Comparison of ENCODE assay signal across 13 mouse cellular contexts in the genomic region with DNA sequence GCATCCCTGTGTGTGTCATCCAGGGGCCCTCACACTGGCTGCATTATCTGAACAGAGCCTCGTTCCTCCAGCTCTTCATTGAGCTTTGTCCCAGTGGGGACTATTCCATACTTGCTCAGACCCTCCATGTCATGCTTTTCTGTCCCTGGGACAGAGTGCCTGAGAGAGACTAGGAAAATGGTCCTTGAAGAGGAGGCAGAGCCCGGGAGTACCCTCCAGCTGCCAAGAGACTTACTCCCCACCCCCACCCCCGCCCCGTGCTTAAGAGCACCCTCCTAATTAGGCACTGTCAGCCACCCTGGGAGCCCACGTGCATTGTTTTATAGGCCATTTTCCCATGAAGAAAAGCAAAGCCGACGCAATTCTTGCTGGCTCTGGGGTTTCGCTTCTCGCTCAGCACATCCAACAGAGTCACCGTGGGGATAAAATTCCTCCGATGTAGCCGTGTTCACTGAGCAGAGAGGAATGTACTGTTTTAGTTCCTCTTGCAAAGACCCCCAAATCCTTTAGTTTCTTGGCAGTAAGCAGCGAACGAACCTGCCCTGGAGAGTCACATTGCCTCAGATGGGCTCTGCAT.
DNase-seq lines count a peak whose midpoint lies in the region; ATAC-seq and TF ChIP-seq lines count a peak whose summit lies in the region.
"Had no signal": no experiment of that assay in that cellular context is flagged by ENCODE, and none has a peak within 500 bp of the region (broad histone marks: within the 10 kb centered on the region; RNA-seq: fewer than 3 reads in every experiment).

No protein-coding gene starts in this region.

- H3K36me3 ChIP-seq in midbrain, embryonic 10.5 days = no peaks in the 10 kb centered on the region
- H3K36me3 ChIP-seq in midbrain, postnatal 0 days (ENCODE audit: insufficient read depth, low read length) = no peaks in the 10 kb centered on the region
- H3K36me3 ChIP-seq in forebrain, embryonic 14.5 days (ENCODE audit: control insufficient read depth, insufficient read depth, low read length) = no peaks in the 10 kb centered on the region
- H3K36me3 ChIP-seq in midbrain, embryonic 13.5 days = no peaks in the 10 kb centered on the region
- H3K36me3 ChIP-seq: G1E; lung, embryonic 15.5 days had no signal

- H3K9ac ChIP-seq in midbrain, postnatal 0 days (replicated peaks; ENCODE audit: low read length, poor library complexity, severe bottlenecking) = no peak overlapping the region; the same call in 1 of the 2 replicates
- H3K9ac ChIP-seq in forebrain, embryonic 14.5 days (ENCODE audit: low read length) = no peak overlapping the region
- H3K9ac ChIP-seq in midbrain, embryonic 13.5 days (replicated peaks) = no peak overlapping the region
- H3K9ac ChIP-seq: lung, embryonic 15.5 days had no signal

- peaks cover 18% of the 10 kb centered on the region for H3K27me3 ChIP-seq in midbrain, embryonic 10.5 days (ENCODE audit: low read depth, poor library complexity, severe bottlenecking)
- H3K27me3 ChIP-seq in midbrain, postnatal 0 days (ENCODE audit: insufficient read depth, low read length) = no peaks in the 10 kb centered on the region
- no peaks in the 10 kb centered on the region for H3K27me3 ChIP-seq in forebrain, embryonic 14.5 days (replicated peaks; ENCODE audit: control insufficient read depth, insufficient read depth, low read length)
- 0 out of 2 replicates have a peak, but pooled peaks cover 10% of the 10 kb centered on the region for H3K27me3 ChIP-seq in midbrain, embryonic 13.5 days
- H3K27me3 ChIP-seq: lung, embryonic 15.5 days had no signal

- ATAC-seq in midbrain, postnatal 0 days (ENCODE audit: low FRiP score) = no peak
- peak; percentile 66 for ATAC-seq in forebrain, embryonic 14.5 days
- peak; percentile 53 for ATAC-seq in midbrain, embryonic 13.5 days

- 0 out of 2 replicates have a peak overlapping the region, but pooled peaks have one; percentile 17 for H3K27ac ChIP-seq in midbrain, embryonic 10.5 days (replicated peaks)
- H3K27ac ChIP-seq in midbrain, postnatal 0 days (ENCODE audit: low read depth, low read length) = no peak overlapping the region; the same call in 1 of the 2 replicates
- no peak overlapping the region for H3K27ac ChIP-seq in forebrain, embryonic 14.5 days (ENCODE audit: low read depth, low read length)
- peak overlapping the region; percentile 16; the same call in 1 of the 2 replicates for H3K27ac ChIP-seq in midbrain, embryonic 13.5 days
- H3K27ac ChIP-seq: lung, embryonic 15.5 days had no signal

- 42% methylated on average over 14 of the region's 14 CpGs for WGBS in midbrain, embryonic 10.5 days
- 18% methylated on average over 14 of the region's 14 CpGs for WGBS in midbrain, postnatal 0 days
- WGBS in forebrain, embryonic 14.5 days = 1% methylated on average over 13 of the region's 14 CpGs
- WGBS in midbrain, embryonic 13.5 days = 31% methylated on average over 14 of the region's 14 CpGs

- H3K4me1 ChIP-seq in midbrain, embryonic 10.5 days = peaks cover 54% of the 10 kb centered on the region
- H3K4me1 ChIP-seq in midbrain, postnatal 0 days (ENCODE audit: insufficient read depth, low read length) = peaks cover 20% of the 10 kb centered on the region
- H3K4me1 ChIP-seq in forebrain, embryonic 14.5 days (ENCODE audit: control insufficient read depth, insufficient read depth, low read length) = peaks cover 37% of the 10 kb centered on the region
- peaks cover 48% of the 10 kb centered on the region for H3K4me1 ChIP-seq in midbrain, embryonic 13.5 days (replicated peaks)
- H3K4me1 ChIP-seq: lung, embryonic 15.5 days had no signal

- H3K4me2 ChIP-seq in midbrain, postnatal 0 days (ENCODE audit: low read depth, low read length, poor library complexity, severe bottlenecking) = no peak overlapping the region
- peak overlapping the region; percentile 0; the same call in 1 of the 2 replicates for H3K4me2 ChIP-seq in forebrain, embryonic 14.5 days (ENCODE audit: low read length)
- H3K4me2 ChIP-seq in midbrain, embryonic 13.5 days (replicated peaks) = no peak overlapping the region
- H3K4me2 ChIP-seq: liver, embryonic 11.5 days; lung, embryonic 15.5 days had no signal

- DNase-seq in midbrain, embryonic 10.5 days (ENCODE audit: low spot score) = no peak
- no peak for DNase-seq in midbrain, postnatal 0 days (ENCODE audit: low spot score)
- DNase-seq in forebrain, embryonic 14.5 days (ENCODE audit: low spot score) = peak; percentile 65
- DNase-seq in retina, postnatal 1 day = peak; percentile 68
- no peak for DNase-seq in heart, postnatal 36 days
- DNase-seq in gastrocnemius, postnatal 10 days = no peak
- DNase-seq in cerebellum, postnatal 4 days (ENCODE audit: low spot score in 2 of 2) = no peak
- DNase-seq: cerebellum, adult 2 months; kidney, postnatal 10 days had no signal

- H3K4me3 ChIP-seq in midbrain, embryonic 10.5 days = no peak overlapping the region
- no peak overlapping the region for H3K4me3 ChIP-seq in midbrain, postnatal 0 days (ENCODE audit: low read depth, low read length)
- H3K4me3 ChIP-seq in forebrain, embryonic 14.5 days (ENCODE audit: low read depth, low read length) = no peak overlapping the region
- no peak overlapping the region for H3K4me3 ChIP-seq in midbrain, embryonic 13.5 days (replicated peaks)
- H3K4me3 ChIP-seq: lung, embryonic 15.5 days had no signal

- no peaks in the 10 kb centered on the region for H3K9me3 ChIP-seq in midbrain, embryonic 10.5 days (replicated peaks)
- H3K9me3 ChIP-seq in midbrain, postnatal 0 days (ENCODE audit: low read length) = no peaks in the 10 kb centered on the region
- H3K9me3 ChIP-seq in forebrain, embryonic 14.5 days (replicated peaks; ENCODE audit: control insufficient read depth, low read length) = no peaks in the 10 kb centered on the region
- no peaks in the 10 kb centered on the region for H3K9me3 ChIP-seq in midbrain, embryonic 13.5 days
- H3K9me3 ChIP-seq: lung, embryonic 15.5 days had no signal

- intact Hi-C loops in heart, postnatal 36 days (cut with DNase I) = no loop called here

- TF ChIP-seq CTCF in midbrain, postnatal 0 days (IDR thresholded peaks at IDR 0.05) = no peak

Comparison
In these comparisons a context has a peak if more than half of its experiments do, and no peak if none do; other contexts are left out.
1. H3K27ac ChIP-seq: peak in midbrain, embryonic 10.5 days (single experiment) and midbrain, embryonic 13.5 days (single experiment); none in midbrain, postnatal 0 days (single experiment) and forebrain, embryonic 14.5 days (single experiment).
2. DNase-seq: peak in forebrain, embryonic 14.5 days (single experiment) and retina, postnatal 1 day (single experiment); none in midbrain, embryonic 10.5 days (single experiment), midbrain, postnatal 0 days (single experiment), heart, postnatal 36 days (0 of 2), gastrocnemius, postnatal 10 days (single experiment) and cerebellum, postnatal 4 days (0 of 2).